Mouse (Mus musculus) kidney, adult 2 months (tissue): ENCODE results near the gene P4ha1.

ENCODE experiments used
- CTCF ChIP-seq: fragments of 200-500 bp; conservative IDR thresholded peaks from 2 replicates; pipeline ENCODE4 v1.5.1; 2011; ENCODE audit warnings: low read depth, mild to moderate bottlenecking, control low read depth, low read length, moderate library complexity, mixed read lengths; ENCODE audit not compliant: insufficient read depth, insufficient read length
- POLR2A ChIP-seq: fragments of 200-500 bp; IDR thresholded peaks from one replicate; pipeline ENCODE4 v1.6.1; 2011; ENCODE audit warnings: low read depth, low read length, control low read depth

GRCm38 (mm10) chr10:59283164-59283563 is 39.9 kb upstream of the P4ha1 start:
- TF ChIP-seq POLR2A (no peak), CTCF (no peak)
